Mouse (Mus musculus) MEL (cell line): ENCODE data around the gene Cdc7. TPM values are rescaled to one million over a fixed set of nuclear protein-coding genes. Genes with fewer than 3 reads are reported as not detected.

Source experiments
- DNase-seq: peaks from one replicate; pipeline ENCODE4 v3.0.0; 2011; ENCODE audit warnings: low read depth, low spot score
- H3K27ac ChIP-seq: 2 replicates; pipeline ENCODE4 v1.5.1; 2012; ENCODE audit warnings: low read depth, mild to moderate bottlenecking, control low read depth, low read length, moderate library complexity; ENCODE audit not compliant: control insufficient read depth
- H3K27me3 ChIP-seq, 2 experiments: fragments of 150-350 bp in 1 of 2; sonication (generic) in 1 of 2; 2 replicates each; pipeline ENCODE4 v1.6.1; 2012; ENCODE audit warnings: low read length in 2 of 2, mild to moderate bottlenecking in 2 of 2, improper control_type of control experiment in 1 of 2, moderate library complexity in 1 of 2; ENCODE audit not compliant: insufficient read depth in 2 of 2, control insufficient read depth in 1 of 2
- H3K36me3 ChIP-seq, 2 experiments: 2 replicates each; pipeline ENCODE4 v1.6.1; 2012 to 2014; ENCODE audit warnings: low read length in 2 of 2, improper control_type of control experiment in 1 of 2, inconsistent platforms in 1 of 2, mild to moderate bottlenecking in 1 of 2; ENCODE audit not compliant: insufficient read depth in 2 of 2, control insufficient read depth in 1 of 2
- H3K4me1 ChIP-seq, 2 experiments: fragments of 150-350 bp in 1 of 2; sonication (generic) in 1 of 2; 2 replicates each; pipeline ENCODE4 v1.6.1; 2012; ENCODE audit warnings: low read length in 2 of 2, improper control_type of control experiment in 1 of 2, mild to moderate bottlenecking in 1 of 2; ENCODE audit not compliant: insufficient read depth in 2 of 2, control insufficient read depth in 1 of 2
- H3K4me3 ChIP-seq, 2 experiments: fragments of 150-350 bp in 1 of 2; sonication (generic) in 1 of 2; 2 replicates each; pipeline ENCODE4 v1.5.1; 2012; ENCODE audit warnings: low read depth in 2 of 2, low read length in 2 of 2, mild to moderate bottlenecking in 2 of 2, moderate library complexity in 2 of 2, control low read depth in 1 of 2, improper control_type of control experiment in 1 of 2; ENCODE audit not compliant: control insufficient read depth in 1 of 2, insufficient read depth in 1 of 2
- H3K79me2 ChIP-seq: 2 replicates; pipeline ENCODE4 v1.6.1; 2012; ENCODE audit warnings: mild to moderate bottlenecking, low read length, moderate library complexity; ENCODE audit not compliant: control insufficient read depth, poor library complexity, insufficient read depth
- H3K9ac ChIP-seq: 2 replicates; pipeline ENCODE4 v1.6.1; 2012; ENCODE audit warnings: low read depth, mild to moderate bottlenecking, control low read depth, low read length, moderate library complexity; ENCODE audit not compliant: control insufficient read depth, poor library complexity, severe bottlenecking
- H3K9me3 ChIP-seq: fragments of 150-350 bp; sonication (generic); replicated peaks from 2 replicates; pipeline ENCODE4 v1.6.1; 2012; ENCODE audit warnings: mild to moderate bottlenecking, low read length, improper control_type of control experiment, moderate library complexity; ENCODE audit not compliant: insufficient read depth
- BHLHE40 ChIP-seq: IDR thresholded peaks from 2 replicates; pipeline ENCODE4 v1.6.1; 2012; ENCODE audit warnings: low read depth, mild to moderate bottlenecking, inconsistent platforms, low read length, improper control_type of control experiment, borderline replicate concordance
- CHD1 ChIP-seq: IDR thresholded peaks from 2 replicates; pipeline ENCODE4 v1.6.1; 2012; ENCODE audit warnings: low read depth, mild to moderate bottlenecking, inconsistent platforms, low read length, improper control_type of control experiment
- CHD2 ChIP-seq: IDR thresholded peaks from 2 replicates; pipeline ENCODE4 v1.6.1; 2011; ENCODE audit warnings: low read length, improper control_type of control experiment
- CTCF ChIP-seq, 3 experiments: IDR thresholded peaks in 2 of 3; conservative IDR thresholded peaks in 1 of 3; 2 replicates each; pipeline ENCODE4 v1.5.1; 2011 to 2012; ENCODE audit warnings: low read length in 3 of 3, low read depth in 2 of 3, mild to moderate bottlenecking in 2 of 3, improper control_type of control experiment in 1 of 3, inconsistent platforms in 1 of 3, mixed read lengths in 1 of 3, moderate library complexity in 1 of 3; ENCODE audit not compliant: control insufficient read depth in 1 of 3, insufficient read depth in 1 of 3, poor library complexity in 1 of 3, severe bottlenecking in 1 of 3
- E2F4 ChIP-seq: IDR thresholded peaks from 2 replicates; pipeline ENCODE4 v1.6.1; 2011; ENCODE audit warnings: low read depth, low read length, improper control_type of control experiment, borderline replicate concordance
- ELF1 ChIP-seq: IDR thresholded peaks from 2 replicates; pipeline ENCODE4 v1.6.1; 2014; ENCODE audit warnings: low read depth, mild to moderate bottlenecking, inconsistent platforms, low read length, improper control_type of control experiment, moderate library complexity
- EP300 ChIP-seq, 2 experiments: IDR thresholded peaks; 2 replicates each; pipeline ENCODE4 v1.6.1; 2011; ENCODE audit warnings: improper control_type of control experiment in 2 of 2, low read length in 2 of 2, low read depth in 1 of 2, mild to moderate bottlenecking in 1 of 2
- ETS1 ChIP-seq: IDR thresholded peaks from 2 replicates; pipeline ENCODE4 v1.6.1; 2012; ENCODE audit warnings: low read depth, mild to moderate bottlenecking, inconsistent platforms, low read length, improper control_type of control experiment, moderate library complexity
- GABPA ChIP-seq: IDR thresholded peaks from 2 replicates; pipeline ENCODE4 v1.6.1; 2012; ENCODE audit warnings: low read depth, mild to moderate bottlenecking, inconsistent platforms, low read length, improper control_type of control experiment, moderate library complexity
- KAT2A ChIP-seq: conservative IDR thresholded peaks from 2 replicates; pipeline ENCODE4 v1.6.1; 2012; ENCODE audit warnings: low read depth, low read length, improper control_type of control experiment, inconsistent platforms
- MAFK ChIP-seq: IDR thresholded peaks from 2 replicates; pipeline ENCODE4 v1.6.1; 2011; ENCODE audit warnings: low read depth, mild to moderate bottlenecking, low read length, improper control_type of control experiment, borderline replicate concordance
- MEF2A ChIP-seq: IDR thresholded peaks from 2 replicates; pipeline ENCODE4 v1.6.1; 2014; ENCODE audit warnings: low read depth, mild to moderate bottlenecking, inconsistent platforms, low read length, improper control_type of control experiment; ENCODE audit not compliant: poor library complexity, insufficient replicate concordance, severe bottlenecking; ENCODE audit errors: extremely low read depth
- MXI1 ChIP-seq: IDR thresholded peaks from 2 replicates; pipeline ENCODE4 v1.6.1; 2011; ENCODE audit warnings: mild to moderate bottlenecking, low read depth, low read length, improper control_type of control experiment
- MYC ChIP-seq: IDR thresholded peaks from 2 replicates; pipeline ENCODE4 v1.6.1; 2011; ENCODE audit warnings: low read depth, mild to moderate bottlenecking, low read length, improper control_type of control experiment, moderate library complexity
- NELFE ChIP-seq: IDR thresholded peaks from 2 replicates; pipeline ENCODE4 v1.6.1; 2011; ENCODE audit warnings: low read depth, low read length, improper control_type of control experiment
- NRF1 ChIP-seq: IDR thresholded peaks from 2 replicates; pipeline ENCODE4 v1.6.1; 2014; ENCODE audit warnings: low read depth, mild to moderate bottlenecking, inconsistent platforms, low read length, improper control_type of control experiment, moderate library complexity; ENCODE audit not compliant: poor library complexity, insufficient read depth, severe bottlenecking
- RAD21 ChIP-seq: IDR thresholded peaks from 2 replicates; pipeline ENCODE4 v1.6.1; 2011; ENCODE audit warnings: mild to moderate bottlenecking, low read depth, low read length, improper control_type of control experiment
- RCOR1 ChIP-seq: IDR thresholded peaks from 2 replicates; pipeline ENCODE4 v1.6.1; 2012; ENCODE audit warnings: low read depth, mild to moderate bottlenecking, inconsistent platforms, low read length, improper control_type of control experiment
- SIN3A ChIP-seq: IDR thresholded peaks from 2 replicates; pipeline ENCODE4 v1.6.1; 2012; ENCODE audit warnings: low read length, improper control_type of control experiment, inconsistent platforms
- SMC3 ChIP-seq: IDR thresholded peaks from 2 replicates; pipeline ENCODE4 v1.6.1; 2011; ENCODE audit warnings: low read depth, low read length, improper control_type of control experiment
- TAL1 ChIP-seq: IDR thresholded peaks from 2 replicates; pipeline ENCODE4 v1.6.1; 2012; ENCODE audit warnings: mild to moderate bottlenecking, inconsistent platforms, low read length, moderate library complexity, mixed read lengths
- TBP ChIP-seq: IDR thresholded peaks from 2 replicates; pipeline ENCODE4 v1.8.0; 2011; ENCODE audit warnings: low read depth, low read length, improper control_type of control experiment
- UBTF ChIP-seq: IDR thresholded peaks from 2 replicates; pipeline ENCODE4 v1.6.1; 2012; ENCODE audit warnings: low read depth, mild to moderate bottlenecking, inconsistent platforms, low read length, improper control_type of control experiment, moderate library complexity, borderline replicate concordance; ENCODE audit not compliant: insufficient read depth
- USF1 ChIP-seq: IDR thresholded peaks from 2 replicates; pipeline ENCODE4 v1.6.1; 2014; ENCODE audit warnings: low read depth, mild to moderate bottlenecking, inconsistent platforms, low read length, improper control_type of control experiment, moderate library complexity
- ZMIZ1 ChIP-seq: IDR thresholded peaks from 2 replicates; pipeline ENCODE4 v1.6.1; 2012; ENCODE audit warnings: low read depth, mild to moderate bottlenecking, inconsistent platforms, low read length, improper control_type of control experiment, moderate library complexity
- polyA plus RNA-seq, 2 experiments: library from polyadenylated mRNA; stranded (reverse) in 1 of 2; unstranded in 1 of 2; fragments of >175 nt in 1 of 2; fragments of >200 nt in 1 of 2; gene quantifications; 2 replicates each; pipeline versions ENCODE4 v1.2.1 to v1.2.4; 2012; ENCODE audit warnings: low replicate concordance in 2 of 2, low read depth in 1 of 2; ENCODE audit not compliant: insufficient read length in 2 of 2, insufficient read depth in 1 of 2, missing spikeins in 1 of 2
- total RNA-seq: library from RNA; depleted of rRNA; stranded (reverse); fragments of 300-350 nt; gene quantifications from 2 replicates; pipeline ENCODE4 v1.2.3, GENCODE M21; 2012

Cdc7 gene
- total and polyA plus RNA-seq, 3 experiments, result 19.6 to 21.4 TPM; not detected in 1

DNA sequence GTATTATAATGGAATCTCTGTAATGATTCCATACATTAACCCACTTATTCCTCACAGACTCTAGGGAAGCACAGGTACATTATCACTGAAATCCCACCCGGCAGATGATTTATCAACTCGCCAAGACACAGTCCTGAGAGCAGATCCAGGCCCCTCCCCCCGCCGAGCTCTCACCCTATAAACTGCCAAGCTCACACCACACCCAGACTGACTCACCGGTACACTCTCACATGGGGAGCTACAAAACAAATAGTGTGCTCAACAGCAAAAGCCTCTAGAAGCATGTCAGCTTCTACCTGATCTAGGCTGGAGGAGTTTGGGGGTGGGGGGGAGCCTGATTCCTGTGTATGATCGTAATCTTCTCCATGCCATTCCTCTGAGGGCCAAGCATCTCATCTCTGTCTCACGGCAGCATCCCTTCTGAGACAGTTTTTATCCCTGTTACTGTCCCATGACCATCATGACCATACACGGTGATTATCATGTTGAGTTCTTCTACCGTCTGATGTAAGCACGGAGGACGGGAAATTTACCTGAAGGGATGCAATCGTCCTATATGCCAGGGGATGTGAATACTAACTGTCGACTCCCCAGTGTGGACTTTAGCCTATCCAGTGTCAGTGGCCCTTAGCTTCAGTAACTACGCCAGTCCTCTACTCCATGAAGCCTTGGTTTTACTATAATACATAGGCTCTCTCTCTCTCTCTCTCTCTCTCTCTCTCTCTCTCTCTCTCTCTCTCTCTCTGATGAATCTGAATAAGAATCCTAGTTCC is 57.4 kb downstream of the Cdc7 start:
- peaks cover 0 to 2% of the 10 kb centered on the region in 2 experiments; a peak in 1 of 4 replicates for H3K36me3 ChIP-seq
- no peak overlapping the region for H3K4me3 ChIP-seq
- H3K79me2 ChIP-seq, result no peaks in the 10 kb centered on the region
- no peak overlapping the region for H3K9ac ChIP-seq
- no peaks in the 10 kb centered on the region for H3K9me3 ChIP-seq
- H3K27ac ChIP-seq, result no peak overlapping the region
- no peaks in the 10 kb centered on the region for H3K27me3 ChIP-seq
- TF ChIP-seq MEF2A (no peak), CHD1 (no peak), ZMIZ1 (no peak), EP300 (IDR thresholded peaks at IDR 0.05; ENCODE audit: low read depth in 1 of 2, low read length in 2 of 2) (no peak), RAD21 (no peak), GABPA (no peak), ELF1 (no peak), MXI1 (no peak; the same call in 1 of the 2 replicates), MAFK (no peak)
- TF ChIP-seq, all 39 proteins: peak for 0
- peak; percentile 71 for DNase-seq
- H3K4me1 ChIP-seq, result no peaks in the 10 kb centered on the region

DNA sequence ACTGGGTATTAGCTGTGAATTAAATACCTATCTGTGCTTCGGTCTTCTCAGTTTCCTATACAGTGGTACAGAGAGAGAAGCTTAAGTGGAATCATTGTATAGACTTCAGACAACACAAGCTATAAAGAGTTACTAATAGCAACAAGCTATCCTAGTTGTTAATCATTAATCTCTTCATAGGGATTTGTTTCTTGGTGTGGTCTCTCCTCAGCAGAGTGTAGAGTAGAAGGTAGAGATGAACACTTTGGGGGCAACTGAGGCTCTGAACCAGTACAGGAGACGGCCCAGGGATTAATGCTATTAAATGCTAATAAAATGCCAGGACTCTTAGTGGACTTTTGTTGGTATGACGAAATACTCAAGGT is 57.9 kb downstream of the Cdc7 start:
- no peak overlapping the region for H3K4me3 ChIP-seq
- H3K36me3 ChIP-seq, result no peaks in the 10 kb centered on the region
- no peaks in the 10 kb centered on the region for H3K27me3 ChIP-seq
- H3K9ac ChIP-seq, result no peak overlapping the region
- no peaks in the 10 kb centered on the region for H3K79me2 ChIP-seq
- DNase-seq, result no peak
- no peak for TF ChIP-seq SMC3
- TF ChIP-seq BHLHE40, result no peak
- no peak for TF ChIP-seq CTCF (IDR thresholded peaks at IDR 0.05 in 2 of 3, conservative IDR thresholded peaks at IDR 0.05 in 1 of 3; ENCODE audit: control insufficient read depth in 1 of 3, insufficient read depth in 1 of 3, low read depth in 2 of 3, low read length in 3 of 3, poor library complexity in 1 of 3, severe bottlenecking in 1 of 3)
- no peak for TF ChIP-seq CHD1
- no peak for TF ChIP-seq TBP
- TF ChIP-seq NRF1, result no peak
- TF ChIP-seq SIN3A, result no peak
- no peak for TF ChIP-seq ETS1
- no peak for TF ChIP-seq MYC
- TF ChIP-seq CHD2, result no peak
- TF ChIP-seq RCOR1, result no peak
- no peak for TF ChIP-seq NELFE
- no peak for TF ChIP-seq EP300 (IDR thresholded peaks at IDR 0.05; ENCODE audit: low read depth in 1 of 2, low read length in 2 of 2)
- no peak for TF ChIP-seq USF1
- TF ChIP-seq UBTF, result no peak
- TF ChIP-seq KAT2A, result no peak
- TF ChIP-seq E2F4, result no peak
- no peak for TF ChIP-seq TAL1
- no peak for TF ChIP-seq MXI1
- H3K27ac ChIP-seq, result no peak overlapping the region
- H3K4me1 ChIP-seq, result no peaks in the 10 kb centered on the region
- no peaks in the 10 kb centered on the region for H3K9me3 ChIP-seq
